Mouse (Mus musculus) intestine, embryonic 14.5 days (tissue): Measurements from ENCODE around the gene Serpinb9g. TPM values are rescaled to one million over a fixed set of nuclear protein-coding genes. Genes with fewer than 3 reads are reported as not detected.
"Not testable (repeated sequence)": the region's sequence is repeated elsewhere in the genome, so short reads cannot be mapped to it uniquely, and the experiment has no call there.

ENCODE experiments used
- ATAC-seq: fragments of 200-750 bp; cut with Nextera tagmentation; replicated peaks from 2 replicates; pipeline ENCODE4 v1.8.0; 2017; ENCODE audit warnings: low read depth, moderate number of reproducible peaks, moderate TSS enrichment, moderate library complexity; ENCODE audit not compliant: low FRiP score, low TSS enrichment
- DNase-seq: peaks from one replicate; pipeline ENCODE4 v3.0.0-alpha.2; 2018; ENCODE audit warnings: low spot score
- H3K27ac ChIP-seq: fragments of 300-500 bp; sonication (generic); 2 replicates; pipeline ENCODE4 v1.5.1; 2014; ENCODE audit warnings: low read depth, mild to moderate bottlenecking, control low read depth
- H3K27me3 ChIP-seq: fragments of 300-500 bp; sonication (generic); replicated peaks from 2 replicates; pipeline ENCODE4 v1.6.1; 2014; ENCODE audit warnings: low read length, control low read depth; ENCODE audit not compliant: control insufficient read depth, insufficient read depth
- H3K36me3 ChIP-seq: fragments of 300-500 bp; sonication (generic); 2 replicates; pipeline ENCODE4 v1.6.1; 2014; ENCODE audit warnings: low read length, control low read depth; ENCODE audit not compliant: control insufficient read depth, insufficient read depth
- H3K4me1 ChIP-seq: fragments of 300-500 bp; sonication (generic); replicated peaks from 2 replicates; pipeline ENCODE4 v1.6.1; 2014; ENCODE audit warnings: low read length, control low read depth, mixed read lengths; ENCODE audit not compliant: control insufficient read depth, insufficient read depth
- H3K4me2 ChIP-seq: fragments of 300-500 bp; sonication (generic); 2 replicates; pipeline ENCODE4 v1.6.1; 2014; ENCODE audit warnings: low read length
- H3K4me3 ChIP-seq: fragments of 300-500 bp; sonication (generic); 2 replicates; pipeline ENCODE4 v1.5.1; 2014; ENCODE audit warnings: low read depth, low read length, control low read depth, mixed read lengths
- H3K9ac ChIP-seq: fragments of 300-500 bp; sonication (generic); 2 replicates; pipeline ENCODE4 v1.6.1; 2014; ENCODE audit warnings: mild to moderate bottlenecking, low read length
- H3K9me3 ChIP-seq: fragments of 300-500 bp; sonication (generic); 2 replicates; pipeline ENCODE4 v1.6.1; 2016; ENCODE audit warnings: low read length, control low read depth; ENCODE audit not compliant: control insufficient read depth
- WGBS: fragments of 180-500 bp; shearing (Covaris S2); extraction: QIAGEN DNeasy Blood & Tissue Kit; methylation state at CpG from one replicate; pipeline ENCODE4 v1.1.7; 2014; 5-methylcytosine and 5-hydroxymethylcytosine counted together
- polyA plus RNA-seq: library from polyadenylated mRNA; unstranded; fragments of >200 nt; fragmentation: Nextera tagmentation; extraction: Ambion mirVana; gene quantifications from 2 replicates; pipeline ENCODE4 v1.2.1, GENCODE M21; 2014

The Serpinb9g gene
- not detected in 2 replicates for polyA plus RNA-seq

DNA sequence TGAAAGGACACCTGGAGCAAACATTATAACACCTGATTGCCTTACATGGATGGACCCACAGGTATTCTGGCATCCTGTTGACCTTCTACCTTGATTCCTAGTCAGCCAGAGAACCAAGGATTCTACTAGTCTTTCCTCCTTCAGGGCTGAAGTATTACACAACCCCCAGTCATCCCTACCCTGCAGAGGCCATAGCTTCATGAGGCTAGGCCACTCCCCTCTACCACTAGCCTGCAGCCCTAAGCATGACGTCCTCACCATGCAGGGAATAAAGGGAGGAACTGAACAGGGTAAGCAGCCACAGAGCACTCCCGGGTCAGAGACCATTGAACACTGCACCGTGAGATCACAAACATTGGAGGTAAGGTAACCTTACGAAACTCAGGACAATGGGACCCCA is at the start of gene Serpinb9g:
Serpinb9g (plus strand) TSS at position 301 of the 400 bp plus-strand sequence.
- not testable (repeated sequence) for H3K27me3 ChIP-seq, H3K4me3 ChIP-seq, H3K4me2 ChIP-seq, H3K36me3 ChIP-seq, ATAC-seq, H3K9me3 ChIP-seq, H3K27ac ChIP-seq, H3K9ac ChIP-seq, H3K4me1 ChIP-seq, DNase-seq
- WGBS, result 76% methylated on average over 4 of the region's 4 CpGs

GRCm38 (mm10) chr13:33483872-33484271 is 718 bp upstream of the Serpinb9g start:
- H3K4me1 ChIP-seq, ATAC-seq, H3K4me3 ChIP-seq, H3K9me3 ChIP-seq, H3K36me3 ChIP-seq, H3K4me2 ChIP-seq, H3K27me3 ChIP-seq, DNase-seq, H3K27ac ChIP-seq, H3K9ac ChIP-seq: not testable (repeated sequence)
- WGBS, result 81% methylated on average over 3 of the region's 3 CpGs

DNA sequence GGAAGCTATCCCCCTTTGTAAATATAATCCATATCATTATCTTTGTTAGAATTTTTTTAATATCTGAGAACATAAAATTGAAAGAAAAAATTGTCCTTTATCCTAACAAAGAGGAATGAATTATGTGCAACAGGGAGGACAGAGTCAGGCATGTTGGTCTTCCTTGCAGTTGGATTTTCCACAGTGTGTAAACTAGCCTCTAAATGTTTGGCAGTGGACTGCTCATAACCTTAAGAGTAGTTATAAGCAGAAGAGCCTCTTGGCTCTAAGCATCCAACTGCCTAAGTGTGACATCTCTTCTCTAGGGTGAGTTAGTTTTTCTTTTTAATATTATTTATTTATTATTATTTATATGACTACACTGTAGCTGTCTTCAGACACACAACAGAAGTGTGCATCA is 40.0 kb downstream of the Serpinb9g start:
- no peaks in the 10 kb centered on the region for H3K36me3 ChIP-seq
- ATAC-seq, result peak; percentile 58; the same call in 1 of the 2 replicates

GRCm38 (mm10) chr13:33532814-33533213 is 48.2 kb downstream of the Serpinb9g start:
- Histone ChIP-seq H3K27ac (no peak overlapping the region), H3K36me3 (no peaks in the 10 kb centered on the region), H3K9me3 (no peaks in the 10 kb centered on the region), H3K4me3 (no peak overlapping the region), H3K4me2 (no peak overlapping the region), H3K9ac (no peak overlapping the region), H3K27me3 (no peaks in the 10 kb centered on the region), H3K4me1 (no peaks in the 10 kb centered on the region)
- no peak for ATAC-seq
- no peak for DNase-seq

More for the DNA sequence above, 40.0 kb downstream of the Serpinb9g start:
- no peak overlapping the region for H3K4me3 ChIP-seq
- H3K4me1 ChIP-seq, result no peaks in the 10 kb centered on the region
- no peak for DNase-seq
- H3K27ac ChIP-seq, result no peak overlapping the region
- no peaks in the 10 kb centered on the region for H3K9me3 ChIP-seq
- no peaks in the 10 kb centered on the region for H3K27me3 ChIP-seq
- H3K4me2 ChIP-seq, result no peak overlapping the region
- no peak overlapping the region for H3K9ac ChIP-seq

Other genes with a start within 250 kb of the Serpinb9g start
- not detected in 2 replicates for gene Serpinb9e, start 235.2 kb upstream of the Serpinb9g start, polyA plus RNA-seq
- not detected in 2 replicates for gene Serpinb9f, start 160.7 kb upstream of the Serpinb9g start, polyA plus RNA-seq
- gene Gm11397, start 89.0 kb upstream of the Serpinb9g start, polyA plus RNA-seq, result not detected in 2 replicates
- gene Serpinb6d, start 176.6 kb downstream of the Serpinb9g start, polyA plus RNA-seq, result not detected in 2 replicates